Mouse (Mus musculus): ENCODE data around the gene Slc24a3.

Gene Slc24a3

DNA sequence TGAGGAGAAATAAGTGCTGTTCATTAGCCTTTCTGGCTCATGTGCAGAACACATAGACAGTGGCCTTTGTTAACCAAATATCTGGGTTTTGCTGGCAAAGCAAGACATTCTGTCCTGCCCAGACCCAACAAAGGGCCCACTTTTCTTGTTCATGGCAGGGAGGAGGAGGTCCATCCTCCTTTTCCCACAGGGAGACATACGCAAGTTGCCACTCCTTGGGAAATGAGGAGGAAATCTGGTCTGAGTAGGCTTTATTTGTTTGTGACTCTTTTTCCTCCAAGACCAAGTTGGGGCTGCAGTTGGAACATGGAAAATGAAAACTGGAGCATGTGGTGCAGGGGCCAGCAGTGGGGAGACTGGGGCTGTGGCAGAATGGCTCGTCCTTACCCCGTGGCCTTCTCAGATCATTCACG lies 363.4 kb downstream of the Slc24a3 start:
- in situ Hi-C loops (cut with MboI, MseI) = no loop called here

- in situ Hi-C loops (cut with MboI, MseI) = no loop called here
These were observed 365.5 kb downstream of the Slc24a3 start for GRCm38 (mm10) chr2:145533086-145533485.

DNA sequence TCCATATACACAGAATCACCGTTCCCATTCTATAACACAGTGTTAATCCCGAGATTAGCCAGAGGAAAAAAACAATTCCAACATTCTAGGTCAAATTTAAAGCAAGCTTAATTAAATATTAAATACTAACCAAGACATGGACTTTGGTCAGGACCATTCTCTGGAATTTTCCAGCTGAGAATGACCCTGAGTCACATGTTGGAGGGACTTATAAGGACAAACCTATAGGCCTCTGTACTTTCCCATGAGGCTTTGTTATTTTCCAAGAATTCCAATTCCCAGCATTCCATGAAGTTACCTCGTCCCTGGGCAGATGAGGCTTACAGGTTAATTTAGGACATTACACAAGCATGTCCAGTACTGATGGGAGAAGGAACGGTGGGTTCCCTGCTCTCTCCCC lies 367.8 kb downstream of the Slc24a3 start:
- in situ Hi-C loops (cut with MboI, MseI) = no loop called here

DNA sequence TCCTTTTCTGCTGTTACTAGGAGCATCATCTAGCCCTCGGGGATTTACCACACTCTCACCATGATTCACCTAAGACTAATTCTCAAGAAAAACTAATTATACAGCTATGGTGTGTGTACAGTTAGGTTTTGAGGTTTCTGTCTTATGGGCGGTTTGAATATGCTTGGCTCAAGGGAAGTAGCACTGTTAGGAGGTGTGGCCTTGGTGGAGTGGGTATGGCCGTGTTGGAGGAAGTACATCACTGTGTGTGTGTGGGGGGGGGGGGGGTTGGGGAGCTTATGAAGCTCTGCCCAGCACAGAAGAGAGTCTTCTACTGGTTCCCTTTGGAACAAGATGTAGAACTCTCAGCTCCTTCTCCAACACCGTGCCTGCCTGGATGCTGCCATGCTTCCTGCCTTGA lies 368.2 kb downstream of the Slc24a3 start:
- in situ Hi-C loops (cut with MboI, MseI) = no loop called here

DNA sequence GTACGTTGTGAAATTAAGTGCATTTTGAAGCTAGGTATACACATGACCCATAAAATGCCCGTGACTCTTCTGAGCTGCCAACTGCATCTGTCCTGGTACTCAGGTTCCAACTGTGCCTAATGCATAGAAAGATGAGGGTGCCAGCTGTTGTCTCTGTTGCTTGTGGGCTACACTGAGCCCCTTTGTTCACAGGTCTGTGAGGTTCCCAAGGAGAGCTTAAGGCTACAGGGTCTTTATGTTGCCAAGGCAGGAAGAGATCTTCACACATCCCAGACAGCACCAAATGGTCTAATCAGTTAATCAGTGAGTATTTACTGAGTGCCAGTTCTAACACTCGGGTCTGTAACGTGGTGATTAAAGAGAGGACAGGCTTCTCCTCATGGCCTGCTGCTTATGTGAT lies 369.4 kb downstream of the Slc24a3 start:
- in situ Hi-C loops (cut with MboI, MseI) = no loop called here

DNA sequence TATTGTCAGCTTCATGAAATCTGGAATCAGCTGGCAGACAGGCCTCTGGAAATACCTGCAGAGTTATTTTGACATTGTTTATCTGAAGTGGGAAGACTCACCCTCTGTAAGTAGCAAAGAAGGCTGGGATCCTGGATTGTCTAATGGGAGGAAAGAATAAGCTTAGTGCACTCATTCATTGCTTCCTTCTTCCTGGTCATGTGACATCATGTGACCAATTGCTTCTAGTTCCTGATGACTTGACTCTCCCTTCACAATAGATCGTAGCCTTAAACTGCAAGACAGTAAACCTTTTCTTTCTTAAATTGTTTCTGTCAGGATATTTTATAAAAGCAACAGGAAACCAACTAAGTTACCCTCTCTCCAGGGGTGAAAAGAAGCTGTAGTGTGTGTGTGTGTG lies 374.1 kb downstream of the Slc24a3 start:
- in situ Hi-C loops (cut with MboI, MseI) = no loop called here

GRCm38 (mm10) chr2:145546071-145546470 lies 378.5 kb downstream of the Slc24a3 start:
- in situ Hi-C loops (cut with MboI, MseI) = no loop called here

GRCm38 (mm10) chr2:145554722-145555252 lies 387.2 kb downstream of the Slc24a3 start:
- in situ Hi-C loops (cut with MboI, MseI) = loop anchor here (10.0 kb wide), 1 partner anchor 1040 kb away; no protein-coding TSS in a partner anchor

DNA sequence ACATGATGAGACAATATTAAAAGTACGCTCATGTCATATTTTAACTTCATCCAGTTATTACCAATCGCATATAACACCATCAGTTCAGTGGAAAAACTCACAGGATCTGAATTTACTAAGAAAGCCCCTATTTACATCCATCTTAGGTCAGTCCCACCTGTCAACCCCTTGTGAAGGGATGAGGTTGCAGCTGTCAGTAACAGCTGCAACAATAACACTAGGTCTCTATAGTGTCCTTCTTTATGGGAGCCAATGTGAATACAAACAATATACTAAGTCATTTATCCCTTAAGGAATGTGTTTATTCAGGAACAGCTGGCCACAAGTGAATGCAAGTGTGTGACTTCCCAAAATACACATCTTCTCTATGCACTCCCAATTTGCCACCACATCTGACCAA lies 388.2 kb downstream of the Slc24a3 start:
- in situ Hi-C loops (cut with MboI, MseI) = loop anchor here (10.0 kb wide), 1 partner anchor 1039 kb away; no protein-coding TSS in a partner anchor

DNA sequence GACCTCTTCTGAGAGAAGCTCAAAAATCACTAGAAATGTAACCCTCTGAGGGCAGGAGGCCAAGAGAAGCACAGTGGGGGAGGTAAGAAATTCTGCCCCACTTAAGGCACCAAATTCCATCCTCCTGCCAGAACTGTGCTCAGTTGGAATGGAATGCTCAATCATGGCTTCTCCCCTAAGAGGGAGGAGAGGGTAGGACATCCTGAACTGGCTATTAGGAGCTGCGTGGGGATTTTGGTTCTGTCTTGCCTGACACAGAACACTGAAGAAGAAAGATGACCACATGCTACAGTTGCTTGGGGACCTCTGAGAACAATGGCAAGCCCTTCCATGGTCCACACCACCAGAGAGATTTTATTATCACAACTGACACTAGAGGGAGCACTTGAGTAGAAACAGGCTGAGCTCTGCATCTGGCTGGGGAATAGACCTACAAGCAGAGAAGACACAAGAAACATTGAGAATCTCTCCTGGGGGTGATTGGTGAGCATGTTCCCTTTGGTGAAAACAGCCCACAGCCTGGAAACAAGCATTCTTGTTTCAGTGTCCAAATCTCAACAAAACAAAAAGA lies 389.9 kb downstream of the Slc24a3 start:
- in situ Hi-C loops (cut with MboI, MseI) = loop anchor here (10.0 kb wide), 1 partner anchor 1037 kb away; no protein-coding TSS in a partner anchor

- in situ Hi-C loops (cut with MboI, MseI) = no loop called here
These were observed 394.9 kb downstream of the Slc24a3 start for GRCm38 (mm10) chr2:145562493-145562892.

GRCm38 (mm10) chr2:145564596-145564995 lies 397.0 kb downstream of the Slc24a3 start:
- in situ Hi-C loops (cut with MboI, MseI) = no loop called here

- in situ Hi-C loops (cut with MboI, MseI) = no loop called here
These were observed 399.4 kb downstream of the Slc24a3 start for GRCm38 (mm10) chr2:145566904-145567303.

GRCm38 (mm10) chr2:145571943-145572342 lies 404.4 kb downstream of the Slc24a3 start:
- in situ Hi-C loops (cut with MboI, MseI) = no loop called here

- in situ Hi-C loops (cut with MboI, MseI) = no loop called here
These were observed 406.6 kb downstream of the Slc24a3 start for GRCm38 (mm10) chr2:145574148-145574547.

- in situ Hi-C loops (cut with MboI, MseI) = loop anchor here (10.0 kb wide), 1 partner anchor 198 kb away; no protein-coding TSS in a partner anchor
These were observed 415.5 kb downstream of the Slc24a3 start for GRCm38 (mm10) chr2:145583103-145583502.

DNA sequence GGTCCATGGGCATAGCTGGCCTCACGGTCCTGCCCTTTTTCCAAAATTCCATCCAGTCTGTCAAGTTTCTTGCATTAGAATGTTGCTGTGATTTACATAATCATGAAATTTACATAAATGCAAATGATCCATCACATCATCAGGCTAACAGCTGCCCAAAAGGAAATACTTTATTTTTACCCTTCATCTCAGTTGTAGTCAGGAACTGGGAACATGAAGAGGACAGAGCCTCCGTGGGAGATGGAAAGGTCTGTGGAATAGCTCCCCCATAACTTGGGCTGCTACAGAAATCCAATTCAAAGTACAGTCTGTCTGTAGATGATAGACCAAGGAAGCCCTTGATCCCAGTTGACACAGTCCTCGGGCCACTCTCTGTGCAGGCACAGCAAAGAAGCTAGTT lies 417.9 kb downstream of the Slc24a3 start:
- in situ Hi-C loops (cut with MboI, MseI) = loop anchor here (5.0 to 10.0 kb wide), 2 partner anchors 201 to 423 kb away; no protein-coding TSS in a partner anchor

DNA sequence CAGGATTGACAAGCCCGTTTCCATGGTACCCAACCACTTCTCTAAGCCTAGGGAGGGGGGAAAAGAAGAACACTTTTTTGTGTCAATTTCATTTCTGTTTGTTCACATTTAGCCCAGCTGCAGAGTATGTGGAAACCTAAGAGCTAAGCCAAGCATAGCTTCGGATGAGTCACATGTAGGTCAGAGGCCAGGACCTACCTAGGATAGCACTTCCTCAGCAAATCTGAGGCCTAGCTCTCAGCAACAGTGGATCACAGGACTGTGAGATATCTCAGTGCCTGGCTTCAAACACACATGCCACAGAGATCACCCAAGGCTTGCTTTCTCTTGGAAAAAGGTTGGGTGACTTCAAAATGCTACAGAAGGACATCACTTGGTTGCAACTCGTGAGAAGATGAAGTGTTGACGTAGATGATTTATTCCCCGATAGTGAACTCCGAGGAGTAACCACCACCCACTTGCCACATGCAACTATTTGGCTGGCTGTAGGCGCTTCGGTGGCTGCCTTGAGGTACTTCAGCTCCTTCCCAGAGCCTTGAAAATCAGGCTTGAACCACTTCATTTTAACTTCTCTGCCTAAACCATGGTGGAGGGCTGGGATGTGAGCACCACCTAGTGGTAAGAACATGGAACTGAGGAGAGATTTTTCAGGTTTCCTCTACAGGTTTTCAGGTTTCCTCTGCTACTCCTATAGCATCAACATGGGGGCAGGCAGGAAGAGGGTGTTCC lies 420.6 kb downstream of the Slc24a3 start:
- in situ Hi-C loops (cut with MboI, MseI) = loop anchor here (5.0 to 10.0 kb wide), 2 partner anchors 203 to 426 kb away; no protein-coding TSS in a partner anchor

DNA sequence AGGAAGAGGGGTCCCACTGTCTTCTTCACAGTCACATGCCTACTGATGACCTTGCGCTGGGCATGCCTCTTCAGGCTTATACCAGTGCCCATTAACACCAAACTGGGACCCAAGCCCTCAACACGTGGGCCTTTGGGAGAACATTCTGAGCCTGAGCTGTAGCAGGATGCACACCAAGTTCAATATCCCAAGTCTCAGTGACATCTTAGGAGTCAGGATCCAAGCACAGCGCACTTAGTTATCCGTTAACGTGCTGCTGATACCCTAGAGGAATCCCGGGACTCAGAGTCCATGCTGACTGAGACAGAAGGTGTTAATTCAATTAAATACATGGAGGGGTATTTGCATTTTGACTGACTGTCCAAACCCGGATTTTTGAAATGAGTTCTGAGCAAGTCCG lies 424.3 kb downstream of the Slc24a3 start:
- in situ Hi-C loops (cut with MboI, MseI) = no loop called here

DNA sequence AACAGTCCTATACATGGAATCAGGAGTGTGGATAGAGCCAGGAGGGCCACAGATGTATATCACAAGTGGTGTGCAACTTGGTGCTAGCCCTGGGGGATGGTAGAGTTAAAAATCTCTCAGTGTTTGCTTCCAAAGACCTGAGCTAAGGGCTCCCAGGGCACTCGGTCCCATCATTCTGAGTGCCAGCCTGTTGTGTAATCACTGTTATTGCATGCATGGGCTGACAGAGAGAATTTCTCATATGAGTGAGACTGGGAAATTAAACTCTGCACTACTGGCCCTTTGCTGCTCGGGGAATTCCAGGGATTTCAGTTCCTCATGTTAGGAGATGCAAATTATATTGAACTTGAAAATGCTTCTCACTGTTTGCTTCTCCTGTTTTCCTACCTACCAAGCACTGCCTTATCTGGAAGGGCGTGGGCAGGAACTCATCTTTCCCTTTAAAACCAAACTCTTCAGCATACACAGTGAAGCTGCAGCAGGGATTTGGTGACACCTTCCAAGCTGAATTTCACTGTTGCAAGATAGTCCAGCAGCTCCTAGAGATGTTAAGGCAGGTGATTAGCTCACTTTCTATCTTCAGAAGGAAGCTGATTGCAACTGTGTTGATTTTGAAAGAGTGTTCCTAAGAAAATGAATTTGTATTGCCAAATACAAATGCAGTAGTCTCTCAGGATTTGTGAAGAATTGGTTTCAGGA lies 426.2 kb downstream of the Slc24a3 start:
- in situ Hi-C loops (cut with MboI, MseI) = no loop called here

DNA sequence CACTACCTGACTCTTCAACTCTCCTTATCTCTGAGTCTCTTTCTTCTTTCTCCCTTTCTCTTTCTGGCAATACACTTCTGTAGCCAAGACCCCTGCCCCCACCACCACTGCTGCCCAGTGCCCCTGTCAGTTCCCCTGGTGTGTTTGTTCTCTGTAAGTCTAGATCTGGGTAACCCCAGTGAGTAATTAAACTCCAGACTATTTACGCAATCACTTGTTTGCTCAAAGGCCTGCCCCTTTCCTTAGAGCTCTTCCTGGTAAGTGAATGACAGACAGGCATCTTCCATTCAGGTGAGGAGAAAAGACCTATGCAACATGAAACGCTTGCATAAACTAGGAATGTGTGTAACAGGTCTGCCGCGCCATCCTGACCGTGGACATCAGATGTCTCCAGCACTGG lies 430.3 kb downstream of the Slc24a3 start:
- in situ Hi-C loops (cut with MboI, MseI) = no loop called here

- in situ Hi-C loops (cut with MboI, MseI) = no loop called here
These were observed 440.3 kb downstream of the Slc24a3 start for GRCm38 (mm10) chr2:145607844-145608243.
